19 mouse cellular contexts compared by ENCODE assay signal in the genomic region with DNA sequence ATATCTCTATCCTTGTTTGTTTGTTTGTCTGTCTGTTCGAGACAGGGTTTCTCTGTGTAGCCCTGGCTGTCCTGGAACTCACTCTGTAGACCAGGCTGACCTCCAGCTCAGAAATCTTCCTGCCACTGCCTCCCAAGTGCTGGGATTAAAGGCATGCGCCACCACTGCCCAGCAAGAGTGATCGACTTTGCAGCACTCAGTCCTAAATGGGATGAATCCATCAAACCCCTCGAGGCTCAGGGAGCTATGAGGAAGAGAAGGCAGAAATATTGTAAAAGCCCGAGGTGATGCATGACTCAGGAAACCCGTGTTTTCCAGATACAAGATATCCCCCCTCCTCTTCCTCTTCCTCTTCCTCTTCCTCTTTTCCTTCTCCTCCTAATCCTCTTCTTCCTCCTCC. TPM values are rescaled to one million over a fixed set of nuclear protein-coding genes. Genes with fewer than 3 reads are reported as not detected.
"Had no signal": no experiment of that assay in that cellular context is flagged by ENCODE, and none has a peak within 500 bp of the region (broad histone marks: within the 10 kb centered on the region; RNA-seq: fewer than 3 reads in every experiment).

No protein-coding gene starts in this region.

- H3K4me3 ChIP-seq: layer of hippocampus, adult 2 months; liver, embryonic 13.5 days had no signal

- DNase-seq: kidney, postnatal 25 days; layer of hippocampus, adult 9-11 months; liver, embryonic 13.5 days; lung, adult 2 months; lung, postnatal 14 days; lung, postnatal 4 days; midbrain, embryonic 14.5 days; thymus, postnatal 25 days had no signal

- H3K27ac ChIP-seq: kidney, postnatal 0 days; layer of hippocampus, adult 2 months; liver, embryonic 13.5 days; stomach, postnatal 0 days had no signal

- H3K9ac ChIP-seq: liver, embryonic 13.5 days had no signal

- H3K36me3 ChIP-seq: liver, embryonic 13.5 days had no signal

- H3K4me1 ChIP-seq: liver, embryonic 13.5 days had no signal

- H3K4me2 ChIP-seq: liver, embryonic 13.5 days; midbrain, embryonic 11.5 days had no signal

- H3K9me3 ChIP-seq: liver, embryonic 13.5 days had no signal

RNA-seq across cellular contexts. Expression of a gene that starts 10.1 kb away (rescaled TPM):
- polyA plus RNA-seq: kidney, postnatal 0 days; limb, embryonic 11.5 days; liver, embryonic 13.5 days; liver, embryonic 16.5 days; lung, embryonic 16.5 days; midbrain, embryonic 11.5 days; midbrain, embryonic 14.5 days; neural tube, embryonic 11.5 days; neural tube, embryonic 14.5 days; stomach, embryonic 14.5 days; stomach, postnatal 0 days had no signal

RNA-seq across cellular contexts. Expression of a gene that starts 19.1 kb away (rescaled TPM):
- total RNA-seq: midbrain, postnatal 0 days had no signal
- polyA plus RNA-seq: midbrain, embryonic 14.5 days; midbrain, postnatal 0 days had no signal
